Mouse (Mus musculus): ENCODE measurements at regions not wholly inside any gene's neighbourhood (a gene's known extent, or its start where the extent isn't known, plus 50 kb on each side); places are given as distances from the start of the nearest gene placed in this dataset.

GRCm38 (mm10) chr2:114885734-114886260, 231.0 kb upstream of the Dph6 start:
- ATAC-seq (ENCODE audit: insufficient number of reproducible peaks, low FRiP score, low TSS enrichment, low read depth) (no peak), DNase-seq (ENCODE audit: low spot score) (no peak)
- H3K4me1 ChIP-seq (ENCODE audit: control insufficient read depth, insufficient read depth, low read length): no peaks in the 10 kb centered on the region
- no peak overlapping the region for H3K27ac ChIP-seq (replicated peaks; ENCODE audit: low read depth, low read length)
- no peaks in the 10 kb centered on the region for H3K9me3 ChIP-seq (ENCODE audit: control insufficient read depth, low read length)
- WGBS: 89% methylated on average over 2 of the region's 2 CpGs
- no peak overlapping the region for H3K4me2 ChIP-seq (ENCODE audit: low read depth, severe bottlenecking)
- no peak overlapping the region for H3K9ac ChIP-seq (ENCODE audit: low read length)
- no peaks in the 10 kb centered on the region for H3K27me3 ChIP-seq (ENCODE audit: control insufficient read depth, insufficient read depth, low read length)
- H3K4me3 ChIP-seq (ENCODE audit: low read depth, low read length): no peak overlapping the region
- no peaks in the 10 kb centered on the region for H3K36me3 ChIP-seq (ENCODE audit: control insufficient read depth, insufficient read depth, low read length)

- no peak overlapping the region for H3K4me3 ChIP-seq (ENCODE audit: low read depth, low read length)
- no peak overlapping the region for H3K4me2 ChIP-seq (ENCODE audit: low read depth, severe bottlenecking)
- no peaks in the 10 kb centered on the region for H3K27me3 ChIP-seq (ENCODE audit: control insufficient read depth, insufficient read depth, low read length)
- H3K36me3 ChIP-seq (ENCODE audit: control insufficient read depth, insufficient read depth, low read length): no peaks in the 10 kb centered on the region
- H3K9ac ChIP-seq (ENCODE audit: low read length): no peak overlapping the region
- H3K4me1 ChIP-seq (ENCODE audit: control insufficient read depth, insufficient read depth, low read length): no peaks in the 10 kb centered on the region
- no peak overlapping the region for H3K27ac ChIP-seq (replicated peaks; ENCODE audit: low read depth, low read length)
- 89% methylated on average over 2 of the region's 2 CpGs for WGBS
- no peaks in the 10 kb centered on the region for H3K9me3 ChIP-seq (ENCODE audit: control insufficient read depth, low read length)
- ATAC-seq (ENCODE audit: insufficient number of reproducible peaks, low FRiP score, low TSS enrichment, low read depth) (no peak), DNase-seq (ENCODE audit: low spot score) (no peak)
These were observed 244.0 kb upstream of the Dph6 start for GRCm38 (mm10) chr2:114898812-114899211.

- Histone ChIP-seq H3K4me3 (ENCODE audit: low read depth, low read length) (no peak overlapping the region), H3K9ac (ENCODE audit: low read length) (no peak overlapping the region), H3K9me3 (ENCODE audit: control insufficient read depth, low read length) (no peaks in the 10 kb centered on the region), H3K4me2 (ENCODE audit: low read depth, severe bottlenecking) (no peak overlapping the region), H3K27ac (replicated peaks; ENCODE audit: low read depth, low read length) (no peak overlapping the region), H3K36me3 (ENCODE audit: control insufficient read depth, insufficient read depth, low read length) (no peaks in the 10 kb centered on the region), H3K4me1 (ENCODE audit: control insufficient read depth, insufficient read depth, low read length) (peaks cover 10% of the 10 kb centered on the region; the same call in 1 of the 2 replicates), H3K27me3 (ENCODE audit: control insufficient read depth, insufficient read depth, low read length) (no peaks in the 10 kb centered on the region)
- ATAC-seq (ENCODE audit: insufficient number of reproducible peaks, low FRiP score, low TSS enrichment, low read depth): peak; percentile 44; the same call in 1 of the 2 replicates
- peak; percentile 42 for DNase-seq (ENCODE audit: low spot score)
- WGBS: 16% methylated on average over 7 of the region's 7 CpGs
These were observed 257.2 kb upstream of the Dph6 start for GRCm38 (mm10) chr2:114911845-114912500.

GRCm38 (mm10) chr2:114915025-114915690, 260.4 kb upstream of the Dph6 start:
- DNase-seq (ENCODE audit: low spot score) (no peak), ATAC-seq (ENCODE audit: insufficient number of reproducible peaks, low FRiP score, low TSS enrichment, low read depth) (no peak)
- Histone ChIP-seq H3K27me3 (ENCODE audit: control insufficient read depth, insufficient read depth, low read length) (no peaks in the 10 kb centered on the region), H3K4me1 (ENCODE audit: control insufficient read depth, insufficient read depth, low read length) (peaks cover 12% of the 10 kb centered on the region; the same call in 1 of the 2 replicates), H3K9ac (ENCODE audit: low read length) (no peak overlapping the region), H3K4me3 (ENCODE audit: low read depth, low read length) (no peak overlapping the region), H3K36me3 (ENCODE audit: control insufficient read depth, insufficient read depth, low read length) (no peaks in the 10 kb centered on the region), H3K27ac (replicated peaks; ENCODE audit: low read depth, low read length) (no peak overlapping the region), H3K9me3 (ENCODE audit: control insufficient read depth, low read length) (no peaks in the 10 kb centered on the region), H3K4me2 (ENCODE audit: low read depth, severe bottlenecking) (no peak overlapping the region)
- 86% methylated on average over 6 of the region's 6 CpGs for WGBS

GRCm38 (mm10) chr2:114918420-114919332, 263.9 kb upstream of the Dph6 start:
- no peaks in the 10 kb centered on the region for H3K9me3 ChIP-seq (ENCODE audit: control insufficient read depth, low read length)
- DNase-seq (ENCODE audit: low spot score) (no peak), ATAC-seq (ENCODE audit: insufficient number of reproducible peaks, low FRiP score, low TSS enrichment, low read depth) (no peak)
- no peaks in the 10 kb centered on the region for H3K36me3 ChIP-seq (ENCODE audit: control insufficient read depth, insufficient read depth, low read length)
- H3K4me1 ChIP-seq (ENCODE audit: control insufficient read depth, insufficient read depth, low read length): 0 out of 2 replicates have a peak, but pooled peaks cover 2% of the 10 kb centered on the region
- 73% methylated on average over 16 of the region's 16 CpGs for WGBS
- no peak overlapping the region for H3K4me3 ChIP-seq (ENCODE audit: low read depth, low read length)
- H3K9ac ChIP-seq (ENCODE audit: low read length): no peak overlapping the region
- H3K27me3 ChIP-seq (ENCODE audit: control insufficient read depth, insufficient read depth, low read length): no peaks in the 10 kb centered on the region
- no peak overlapping the region for H3K27ac ChIP-seq (replicated peaks; ENCODE audit: low read depth, low read length)
- no peak overlapping the region for H3K4me2 ChIP-seq (ENCODE audit: low read depth, severe bottlenecking)

GRCm38 (mm10) chr2:114923911-114924310, 269.1 kb upstream of the Dph6 start:
- Histone ChIP-seq H3K9me3 (ENCODE audit: control insufficient read depth, low read length) (no peaks in the 10 kb centered on the region), H3K27me3 (ENCODE audit: control insufficient read depth, insufficient read depth, low read length) (no peaks in the 10 kb centered on the region), H3K4me2 (ENCODE audit: low read depth, severe bottlenecking) (no peak overlapping the region), H3K9ac (ENCODE audit: low read length) (no peak overlapping the region), H3K4me3 (ENCODE audit: low read depth, low read length) (no peak overlapping the region), H3K27ac (replicated peaks; ENCODE audit: low read depth, low read length) (no peak overlapping the region), H3K4me1 (ENCODE audit: control insufficient read depth, insufficient read depth, low read length) (no peaks in the 10 kb centered on the region), H3K36me3 (ENCODE audit: control insufficient read depth, insufficient read depth, low read length) (no peaks in the 10 kb centered on the region)
- ATAC-seq (ENCODE audit: insufficient number of reproducible peaks, low FRiP score, low TSS enrichment, low read depth) (0 out of 2 replicates have a peak, but pooled peaks have one; percentile 44), DNase-seq (ENCODE audit: low spot score) (no peak)
- WGBS: 37% methylated on average over 2 of the region's 2 CpGs

GRCm38 (mm10) chr2:114935436-114935835, 280.7 kb upstream of the Dph6 start:
- no peak overlapping the region for H3K27ac ChIP-seq (replicated peaks; ENCODE audit: low read depth, low read length)
- H3K4me3 ChIP-seq (ENCODE audit: low read depth, low read length): no peak overlapping the region
- H3K27me3 ChIP-seq (ENCODE audit: control insufficient read depth, insufficient read depth, low read length): no peaks in the 10 kb centered on the region
- no peak overlapping the region for H3K4me2 ChIP-seq (ENCODE audit: low read depth, severe bottlenecking)
- 54% methylated on average over 3 of the region's 3 CpGs for WGBS
- DNase-seq (ENCODE audit: low spot score) (no peak), ATAC-seq (ENCODE audit: insufficient number of reproducible peaks, low FRiP score, low TSS enrichment, low read depth) (no peak)
- H3K9ac ChIP-seq (ENCODE audit: low read length): no peak overlapping the region
- no peaks in the 10 kb centered on the region for H3K4me1 ChIP-seq (ENCODE audit: control insufficient read depth, insufficient read depth, low read length)
- H3K9me3 ChIP-seq (ENCODE audit: control insufficient read depth, low read length): no peaks in the 10 kb centered on the region
- no peaks in the 10 kb centered on the region for H3K36me3 ChIP-seq (ENCODE audit: control insufficient read depth, insufficient read depth, low read length)

All from limb, embryonic 11.5 days (tissue).